Mouse (Mus musculus): ENCODE results near the gene Gnpat. TPM values are rescaled to one million over a fixed set of nuclear protein-coding genes. Genes with fewer than 3 reads are reported as not detected.

The Gnpat gene
- polyA plus RNA-seq, 1 experiment, result 41.2 TPM

DNA sequence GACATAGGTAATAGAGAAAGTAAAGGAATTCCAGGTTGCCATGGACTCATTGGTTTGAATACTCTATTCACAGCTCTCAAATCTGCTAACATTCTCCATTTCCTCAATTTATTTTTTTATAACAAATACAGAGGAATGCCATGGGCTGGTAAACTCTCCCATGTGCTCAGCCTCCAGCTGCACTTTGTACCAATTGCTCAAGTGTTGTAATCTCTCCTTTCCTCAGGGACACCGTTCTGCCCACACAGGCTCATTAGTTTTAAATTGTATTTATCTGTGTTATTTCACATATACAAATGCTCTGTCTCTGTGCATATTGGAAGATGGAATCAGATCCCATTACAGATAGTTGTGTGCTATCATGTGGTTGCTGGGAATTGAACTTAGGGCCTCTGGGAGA is 9.3 kb upstream of the Gnpat start:
- Histone ChIP-seq H3K4me1 (ENCODE audit: control insufficient read depth, insufficient read depth, low read length) (no peaks in the 10 kb centered on the region), H3K4me3 (replicated peaks; ENCODE audit: control insufficient read depth, low read depth, low read length) (no peak overlapping the region), H3K27ac (ENCODE audit: control insufficient read depth, insufficient read depth, low read depth, low read length, poor library complexity) (no peak overlapping the region)
- 89% methylated on average over 1 of the region's 1 CpGs for WGBS
- no peak for TF ChIP-seq POLR2A (IDR thresholded peaks at IDR 0.05; ENCODE audit: borderline replicate concordance, control insufficient read depth, low read depth, low read length)
- no peak for TF ChIP-seq CTCF (IDR thresholded peaks at IDR 0.05; ENCODE audit: control insufficient read depth, insufficient read depth, low read length)

DNA sequence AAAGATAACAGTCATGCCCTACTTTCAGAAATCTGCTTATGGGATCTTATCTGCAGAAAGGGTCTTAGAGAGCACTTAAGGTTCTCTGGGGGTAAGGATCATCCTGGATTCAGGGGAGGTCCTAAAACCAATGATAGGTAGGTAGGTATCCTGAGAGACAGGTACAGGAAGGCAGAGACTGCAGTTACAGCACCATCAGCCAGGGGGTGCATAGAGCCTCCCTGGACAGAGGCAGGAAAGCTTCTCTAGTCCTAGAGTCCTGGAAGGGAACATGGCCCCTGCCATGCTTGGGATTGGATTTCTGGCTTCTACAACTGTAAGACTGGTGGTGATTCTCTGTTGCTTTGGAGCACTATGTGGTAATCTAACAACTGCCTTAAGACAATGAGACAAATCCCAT is 3.4 kb upstream of the Gnpat start:
- no peak overlapping the region for H3K4me3 ChIP-seq (replicated peaks; ENCODE audit: control insufficient read depth, low read depth, low read length)
- no peak overlapping the region for H3K27ac ChIP-seq (ENCODE audit: control insufficient read depth, insufficient read depth, low read depth, low read length, poor library complexity)
- no peak for TF ChIP-seq POLR2A (IDR thresholded peaks at IDR 0.05; ENCODE audit: borderline replicate concordance, control insufficient read depth, low read depth, low read length)
- TF ChIP-seq CTCF (IDR thresholded peaks at IDR 0.05; ENCODE audit: control insufficient read depth, insufficient read depth, low read length), result peak; percentile 67
- H3K4me1 ChIP-seq (ENCODE audit: control insufficient read depth, insufficient read depth, low read length), result peaks cover 2% of the 10 kb centered on the region; the same call in 1 of the 2 replicates

DNA sequence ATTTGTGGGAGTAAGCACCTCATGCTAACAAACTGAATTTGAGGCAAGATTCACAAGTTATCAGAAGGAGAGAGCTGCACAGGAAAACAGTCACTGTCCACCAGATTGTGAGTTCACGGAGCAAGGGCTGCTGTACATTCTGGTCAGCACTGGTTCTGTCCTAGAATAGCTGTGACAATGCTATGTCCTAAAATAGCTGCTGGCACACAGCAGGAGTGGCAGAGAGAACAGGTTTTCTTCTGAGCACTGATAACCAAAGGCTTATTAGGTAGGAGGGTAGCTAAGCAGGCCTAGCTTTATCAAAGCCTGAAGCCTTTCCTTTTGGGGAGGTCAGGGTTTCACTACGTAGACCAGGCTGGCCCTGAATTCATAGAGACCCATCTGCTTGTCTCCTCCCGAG is 2.6 kb upstream of the Gnpat start:
- WGBS, result 80% methylated on average over 3 of the region's 3 CpGs
- Histone ChIP-seq H3K27ac (ENCODE audit: control insufficient read depth, insufficient read depth, low read depth, low read length, poor library complexity) (no peak overlapping the region), H3K4me1 (ENCODE audit: control insufficient read depth, insufficient read depth, low read length) (peaks cover 3% of the 10 kb centered on the region; the same call in 1 of the 2 replicates), H3K4me3 (replicated peaks; ENCODE audit: control insufficient read depth, low read depth, low read length) (no peak overlapping the region)
- TF ChIP-seq POLR2A (IDR thresholded peaks at IDR 0.05; ENCODE audit: borderline replicate concordance, control insufficient read depth, low read depth, low read length) (no peak), CTCF (IDR thresholded peaks at IDR 0.05; ENCODE audit: control insufficient read depth, insufficient read depth, low read length) (no peak)

DNA sequence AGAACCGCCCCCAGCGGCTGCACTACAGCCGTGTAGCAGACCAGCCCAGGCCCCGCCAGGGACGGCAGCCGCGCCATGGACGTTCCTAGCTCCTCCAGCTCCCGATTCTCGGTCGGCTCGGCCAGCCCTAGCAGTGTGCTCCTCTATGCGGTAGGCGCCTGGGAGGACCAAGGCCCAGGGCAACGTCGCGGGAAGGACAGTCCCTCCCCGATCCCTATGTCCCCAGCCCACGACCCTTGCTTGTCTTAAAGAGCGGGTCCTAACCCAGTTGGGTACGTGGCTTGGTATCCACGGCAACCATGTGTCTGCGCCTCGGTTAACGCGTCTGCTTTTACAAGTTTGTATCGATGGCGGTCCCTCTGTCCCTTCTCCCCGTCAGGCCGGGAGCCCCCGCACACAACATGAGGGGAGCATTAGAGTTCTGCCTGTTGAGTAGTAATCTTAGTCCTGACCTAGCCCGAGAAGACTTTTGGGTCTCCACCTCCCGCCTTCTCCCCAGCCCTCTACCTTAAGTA is 387 bp downstream of the Gnpat start:
- no peak for TF ChIP-seq POLR2A (IDR thresholded peaks at IDR 0.05; ENCODE audit: borderline replicate concordance, control insufficient read depth, low read depth, low read length)
- no peak for TF ChIP-seq CTCF (IDR thresholded peaks at IDR 0.05; ENCODE audit: control insufficient read depth, insufficient read depth, low read length)
- Histone ChIP-seq H3K27ac (ENCODE audit: control insufficient read depth, insufficient read depth, low read depth, low read length, poor library complexity) (peak overlapping the region; percentile 91), H3K4me1 (ENCODE audit: control insufficient read depth, insufficient read depth, low read length) (peaks cover 4% of the 10 kb centered on the region), H3K4me3 (replicated peaks; ENCODE audit: control insufficient read depth, low read depth, low read length) (peak overlapping the region; percentile 99)
- WGBS, result 1% methylated on average over 33 of the region's 33 CpGs

DNA sequence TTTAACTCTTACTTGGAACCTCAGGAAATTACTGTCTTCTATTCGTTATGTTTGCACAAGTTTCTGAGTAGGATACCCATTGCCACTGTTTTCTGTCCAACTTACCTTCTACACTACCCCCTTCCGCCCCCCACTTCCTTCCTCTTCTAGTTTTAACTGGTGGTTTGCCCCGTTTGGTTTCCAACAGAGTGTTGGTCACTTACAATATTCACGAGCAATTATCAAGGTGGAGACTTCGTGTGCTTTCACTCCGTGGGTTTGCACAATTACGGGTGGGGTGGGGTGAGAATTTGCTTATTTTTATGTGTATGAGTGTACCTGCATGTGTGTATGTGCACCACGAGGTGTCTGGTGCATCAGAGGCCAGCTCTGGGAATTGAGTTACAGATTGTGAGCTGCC is 896 bp downstream of the Gnpat start:
- peaks cover 4% of the 10 kb centered on the region for H3K4me1 ChIP-seq (ENCODE audit: control insufficient read depth, insufficient read depth, low read length)
- under 1% methylated on average over 8 of the region's 8 CpGs for WGBS

DNA sequence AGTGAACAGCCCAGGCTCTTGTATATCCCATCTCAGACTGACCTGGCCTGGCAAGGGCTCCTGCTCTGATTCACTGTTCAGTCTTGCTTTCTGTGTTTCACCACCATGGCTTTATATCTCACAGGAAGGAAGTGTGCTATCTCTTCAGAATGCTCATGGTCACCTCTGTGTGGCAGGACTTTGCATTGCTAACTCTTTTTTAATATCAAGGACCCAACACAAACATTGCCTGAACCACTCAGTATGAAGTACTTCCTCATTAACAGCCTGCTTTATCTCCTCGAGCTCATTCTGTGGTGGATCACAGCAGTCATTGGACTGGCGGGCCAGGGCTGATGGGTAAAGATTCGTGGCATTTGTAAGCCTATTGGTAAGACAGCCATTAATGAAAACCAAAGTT is 3.8 kb downstream of the Gnpat start:
- WGBS, result 17% methylated on average over 3 of the region's 3 CpGs
- peaks cover 4% of the 10 kb centered on the region for H3K4me1 ChIP-seq (ENCODE audit: control insufficient read depth, insufficient read depth, low read length)
- no peak overlapping the region for H3K27ac ChIP-seq (ENCODE audit: control insufficient read depth, insufficient read depth, low read depth, low read length, poor library complexity)
- H3K4me3 ChIP-seq (replicated peaks; ENCODE audit: control insufficient read depth, low read depth, low read length), result no peak overlapping the region
- TF ChIP-seq CTCF (IDR thresholded peaks at IDR 0.05; ENCODE audit: control insufficient read depth, insufficient read depth, low read length), result no peak
- TF ChIP-seq POLR2A (IDR thresholded peaks at IDR 0.05; ENCODE audit: borderline replicate concordance, control insufficient read depth, low read depth, low read length), result no peak

More for the DNA sequence above, 896 bp downstream of the Gnpat start:
- Histone ChIP-seq H3K4me3 (replicated peaks; ENCODE audit: control insufficient read depth, low read depth, low read length) (peak overlapping the region; percentile 99), H3K27ac (ENCODE audit: control insufficient read depth, insufficient read depth, low read depth, low read length, poor library complexity) (no peak overlapping the region; the same call in 1 of the 2 replicates)
- no peak for TF ChIP-seq POLR2A (IDR thresholded peaks at IDR 0.05; ENCODE audit: borderline replicate concordance, control insufficient read depth, low read depth, low read length)
- TF ChIP-seq CTCF (IDR thresholded peaks at IDR 0.05; ENCODE audit: control insufficient read depth, insufficient read depth, low read length), result no peak

DNA sequence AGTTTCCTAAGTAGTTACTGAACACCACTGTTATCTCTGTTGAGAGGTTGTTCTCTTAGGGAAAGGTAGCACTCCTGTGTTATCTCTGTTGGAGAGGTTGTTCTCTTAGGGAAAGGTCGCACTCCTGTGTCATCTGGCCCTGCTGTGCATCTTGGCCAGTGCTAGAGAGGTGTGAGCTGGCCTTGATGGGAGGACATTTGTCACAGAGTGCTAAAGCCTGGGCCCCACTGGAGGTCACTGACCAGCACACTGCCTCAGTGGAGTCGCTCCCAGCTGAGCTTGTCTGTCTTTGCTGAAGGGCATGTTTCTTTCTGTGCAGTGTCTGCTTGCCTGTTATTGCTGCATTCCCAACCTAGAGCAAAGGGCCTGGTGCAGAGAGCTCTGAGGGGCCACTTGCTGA is 4.3 kb downstream of the Gnpat start:
- Histone ChIP-seq H3K4me1 (ENCODE audit: control insufficient read depth, insufficient read depth, low read length) (peaks cover 4% of the 10 kb centered on the region), H3K27ac (ENCODE audit: control insufficient read depth, insufficient read depth, low read depth, low read length, poor library complexity) (no peak overlapping the region), H3K4me3 (replicated peaks; ENCODE audit: control insufficient read depth, low read depth, low read length) (no peak overlapping the region)
- 70% methylated on average over 2 of the region's 2 CpGs for WGBS
- TF ChIP-seq CTCF (IDR thresholded peaks at IDR 0.05; ENCODE audit: control insufficient read depth, insufficient read depth, low read length) (no peak), POLR2A (IDR thresholded peaks at IDR 0.05; ENCODE audit: borderline replicate concordance, control insufficient read depth, low read depth, low read length) (no peak)

DNA sequence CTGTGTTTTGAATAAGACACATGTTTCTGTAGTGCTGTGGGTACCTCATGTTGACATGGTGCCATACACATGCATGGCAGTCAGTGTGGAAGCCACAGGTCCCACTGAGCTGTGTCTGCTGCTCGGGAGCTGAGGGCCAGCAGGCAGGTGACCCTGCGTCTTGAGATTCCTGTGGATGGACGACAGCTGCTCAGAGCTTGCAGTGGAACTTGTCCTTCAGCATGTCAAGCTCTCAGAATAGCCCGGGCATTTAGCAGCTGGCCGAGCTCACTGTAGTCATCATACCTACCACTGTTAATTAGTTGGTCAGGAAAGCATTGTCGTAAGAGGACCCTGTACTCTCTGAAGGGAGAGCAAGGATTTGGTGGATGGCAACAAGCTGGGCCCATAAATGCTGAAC is 6.9 kb downstream of the Gnpat start:
- peaks cover 3% of the 10 kb centered on the region for H3K4me1 ChIP-seq (ENCODE audit: control insufficient read depth, insufficient read depth, low read length)
- no peak for TF ChIP-seq CTCF (IDR thresholded peaks at IDR 0.05; ENCODE audit: control insufficient read depth, insufficient read depth, low read length)
- TF ChIP-seq POLR2A (IDR thresholded peaks at IDR 0.05; ENCODE audit: borderline replicate concordance, control insufficient read depth, low read depth, low read length), result no peak
- H3K4me3 ChIP-seq (replicated peaks; ENCODE audit: control insufficient read depth, low read depth, low read length), result no peak overlapping the region
- no peak overlapping the region for H3K27ac ChIP-seq (ENCODE audit: control insufficient read depth, insufficient read depth, low read depth, low read length, poor library complexity)
- WGBS, result 88% methylated on average over 6 of the region's 6 CpGs

DNA sequence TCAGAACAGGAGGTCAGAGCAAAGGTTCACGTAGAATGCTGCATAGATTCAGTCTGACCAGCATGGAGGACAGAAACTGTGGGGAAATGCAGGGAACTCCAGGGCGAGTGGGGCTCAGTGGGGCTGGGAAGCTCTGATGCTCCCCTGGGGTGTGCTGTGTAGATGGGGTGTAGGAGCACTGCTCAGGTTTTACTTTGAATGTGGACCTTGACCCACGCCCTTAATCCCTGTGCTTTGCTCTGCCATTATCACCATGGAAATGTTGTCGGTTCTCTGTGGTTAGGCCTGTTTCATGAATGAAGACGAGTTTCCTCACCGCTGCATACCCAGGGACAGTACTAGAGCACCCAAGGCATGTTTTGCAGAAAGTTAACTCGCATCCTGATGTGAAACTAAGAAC is 8.6 kb downstream of the Gnpat start:
- no peak overlapping the region for H3K27ac ChIP-seq (ENCODE audit: control insufficient read depth, insufficient read depth, low read depth, low read length, poor library complexity)
- H3K4me3 ChIP-seq (replicated peaks; ENCODE audit: control insufficient read depth, low read depth, low read length), result no peak overlapping the region
- TF ChIP-seq CTCF (IDR thresholded peaks at IDR 0.05; ENCODE audit: control insufficient read depth, insufficient read depth, low read length) (no peak), POLR2A (IDR thresholded peaks at IDR 0.05; ENCODE audit: borderline replicate concordance, control insufficient read depth, low read depth, low read length) (no peak)
- H3K4me1 ChIP-seq (ENCODE audit: control insufficient read depth, insufficient read depth, low read length), result peaks cover 2% of the 10 kb centered on the region; the same call in 1 of the 2 replicates
- WGBS, result 88% methylated on average over 7 of the region's 7 CpGs

Data from bone marrow, adult 2 months (tissue).